Mouse (Mus musculus): ENCODE measurements around the gene P2ry10.

GRCm38 (mm10) chrX:107143930-107144329 lies 55.6 kb downstream of the P2ry10 start:
- TF ChIP-seq ZC3H11A (IDR thresholded peaks at IDR 0.05; ENCODE audit: low read depth, low read length) (no peak), JUND (conservative IDR thresholded peaks at IDR 0.05; ENCODE audit: low read depth, low read length) (no peak), CTCF (conservative IDR thresholded peaks at IDR 0.05 in 1 of 2, IDR thresholded peaks at IDR 0.05 in 1 of 2; ENCODE audit: low read depth in 2 of 2, low read length in 2 of 2) (no peak), POLR2A (IDR thresholded peaks at IDR 0.05; ENCODE audit: low read depth, low read length) (no peak), NRF1 (IDR thresholded peaks at IDR 0.05; ENCODE audit: low read depth, low read length) (no peak)
